Mouse (Mus musculus) lung, postnatal 0 days (tissue): ENCODE results near the gene Nme7. TPM values are rescaled to one million over a fixed set of nuclear protein-coding genes. Genes with fewer than 3 reads are reported as not detected.
A peak's percentile ranks its signal among the peaks of the same experiment; 100 is the strongest.

ENCODE experiments used
- ATAC-seq: fragments of 200-750 bp; cut with Nextera tagmentation; 2 replicates; pipeline ENCODE4 v1.8.0; 2017; ENCODE audit warnings: moderate library complexity
- DNase-seq: peaks from one replicate; pipeline ENCODE4 v3.0.0-alpha.2; 2016; ENCODE audit warnings: low spot score
- H3K27ac ChIP-seq: fragments of 300-500 bp; sonication (generic); 2 replicates; pipeline ENCODE4 v1.5.1; 2014; ENCODE audit warnings: antibody characterized with exemption, mild to moderate bottlenecking, low read length, mixed read lengths
- H3K27me3 ChIP-seq: fragments of 300-500 bp; sonication (generic); replicated peaks from 2 replicates; pipeline ENCODE4 v1.6.1; 2014; ENCODE audit warnings: low read length, mixed read lengths; ENCODE audit not compliant: insufficient read depth
- H3K36me3 ChIP-seq: fragments of 300-500 bp; sonication (generic); 2 replicates; pipeline ENCODE4 v1.6.1; 2014; ENCODE audit warnings: low read length, mixed read lengths; ENCODE audit not compliant: insufficient read depth
- H3K4me1 ChIP-seq: fragments of 300-500 bp; sonication (generic); 2 replicates; pipeline ENCODE4 v1.6.1; 2014; ENCODE audit warnings: antibody characterized with exemption, low read depth, low read length, mixed read lengths; ENCODE audit not compliant: insufficient read depth
- H3K4me2 ChIP-seq: fragments of 300-500 bp; sonication (generic); replicated peaks from 2 replicates; pipeline ENCODE4 v1.6.1; 2014; ENCODE audit warnings: low read depth, mild to moderate bottlenecking, low read length, moderate library complexity, mixed read lengths
- H3K4me3 ChIP-seq: fragments of 300-500 bp; sonication (generic); 2 replicates; pipeline ENCODE4 v1.5.1; 2014; ENCODE audit warnings: low read depth, low read length
- H3K9ac ChIP-seq: fragments of 300-500 bp; sonication (generic); replicated peaks from 2 replicates; pipeline ENCODE4 v1.6.1; 2014; ENCODE audit warnings: low read depth, mild to moderate bottlenecking
- H3K9me3 ChIP-seq: fragments of 300-500 bp; sonication (generic); 2 replicates; pipeline ENCODE4 v1.6.1; 2016; ENCODE audit warnings: low read length, mixed read lengths
- CTCF ChIP-seq: IDR thresholded peaks from 2 replicates; pipeline ENCODE4 v1.5.1; 2016; ENCODE audit warnings: antibody characterized with exemption, mild to moderate bottlenecking
- EP300 ChIP-seq: IDR thresholded peaks from 2 replicates; pipeline ENCODE4 v1.6.1; 2016; ENCODE audit warnings: antibody characterized with exemption, mild to moderate bottlenecking, control low read depth
- WGBS: fragments of 180-500 bp; shearing (Covaris S2); extraction: QIAGEN DNeasy Blood & Tissue Kit; methylation state at CpG from one replicate; pipeline ENCODE4 v1.1.7; 2014; 5-methylcytosine and 5-hydroxymethylcytosine counted together
- polyA plus RNA-seq: library from polyadenylated mRNA; unstranded; fragments of >200 nt; fragmentation: Nextera tagmentation; extraction: Ambion mirVana; gene quantifications from 2 replicates; pipeline ENCODE4 v1.2.1, GENCODE M21; 2015

The Nme7 gene
- polyA plus RNA-seq, 1 experiment from 2014 or later: 17.7 TPM

DNA sequence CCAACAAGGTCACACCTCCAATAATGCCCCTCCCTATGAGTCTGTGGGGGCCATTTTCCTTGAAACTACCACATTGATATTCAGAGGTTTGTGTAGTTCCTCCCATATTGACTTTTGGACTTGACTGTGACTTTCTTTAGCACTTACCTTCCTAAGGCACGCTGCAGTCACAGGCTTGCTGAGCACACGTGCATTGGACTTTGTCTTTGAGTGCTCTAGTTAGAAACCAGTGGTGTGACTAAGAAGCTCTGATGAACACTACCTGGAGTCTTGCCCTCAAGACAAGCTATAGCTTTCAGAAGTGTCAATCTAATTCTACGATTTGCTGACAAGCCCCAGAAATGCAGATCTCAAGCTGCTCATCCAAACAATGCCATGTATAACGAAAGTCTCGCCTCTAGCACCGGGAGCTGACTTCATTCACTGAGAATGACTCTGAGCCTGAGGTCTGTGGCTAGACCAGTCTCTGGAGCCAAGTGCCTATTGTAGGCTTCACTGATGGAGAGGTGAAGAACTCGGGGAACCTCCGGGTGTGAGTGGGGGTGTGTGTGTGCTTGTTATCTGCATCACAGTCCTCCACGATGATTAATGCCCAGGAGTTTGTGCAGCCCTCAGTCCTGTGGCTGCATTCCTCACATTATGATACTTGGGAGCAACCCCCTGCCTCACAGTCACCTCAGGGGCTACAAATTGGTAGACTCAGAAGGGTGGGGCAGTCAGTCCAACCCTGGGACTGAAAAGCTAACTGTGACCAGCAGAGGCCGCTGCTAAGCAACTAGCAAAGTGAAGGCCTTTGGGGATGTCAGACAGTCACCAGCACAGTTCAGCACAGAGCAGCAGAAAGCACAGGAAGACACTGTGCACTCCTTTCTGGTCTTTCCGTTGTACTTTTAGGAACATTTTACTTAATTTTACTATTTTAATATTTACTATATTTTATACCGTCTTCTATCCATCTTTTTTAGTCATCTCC is 62.5 kb downstream of the Nme7 start:
- H3K9ac ChIP-seq: no peak overlapping the region
- ATAC-seq (peak; percentile 79), DNase-seq (peak; percentile 75)
- H3K27ac ChIP-seq: no peak overlapping the region
- H3K36me3 ChIP-seq: no peaks in the 10 kb centered on the region
- H3K4me3 ChIP-seq: no peak overlapping the region
- H3K9me3 ChIP-seq: no peaks in the 10 kb centered on the region
- WGBS: 72% methylated on average over 12 of the region's 12 CpGs
- no peaks in the 10 kb centered on the region for H3K4me1 ChIP-seq
- no peak overlapping the region for H3K4me2 ChIP-seq
- H3K27me3 ChIP-seq: no peaks in the 10 kb centered on the region
- TF ChIP-seq CTCF (peak; percentile 90), EP300 (no peak)

- DNase-seq (no peak), ATAC-seq (no peak)
- H3K4me2 ChIP-seq: no peak overlapping the region
- no peak for TF ChIP-seq CTCF
- no peak for TF ChIP-seq EP300
- H3K27ac ChIP-seq: no peak overlapping the region
- H3K9me3 ChIP-seq: no peaks in the 10 kb centered on the region
- no peak overlapping the region for H3K4me3 ChIP-seq
- WGBS: 61% methylated on average over 4 of the region's 4 CpGs
- H3K36me3 ChIP-seq: no peaks in the 10 kb centered on the region
- no peaks in the 10 kb centered on the region for H3K27me3 ChIP-seq
- no peak overlapping the region for H3K9ac ChIP-seq
- no peaks in the 10 kb centered on the region for H3K4me1 ChIP-seq
These were observed 64.2 kb downstream of the Nme7 start for GRCm38 (mm10) chr1:164368152-164368551.

DNA sequence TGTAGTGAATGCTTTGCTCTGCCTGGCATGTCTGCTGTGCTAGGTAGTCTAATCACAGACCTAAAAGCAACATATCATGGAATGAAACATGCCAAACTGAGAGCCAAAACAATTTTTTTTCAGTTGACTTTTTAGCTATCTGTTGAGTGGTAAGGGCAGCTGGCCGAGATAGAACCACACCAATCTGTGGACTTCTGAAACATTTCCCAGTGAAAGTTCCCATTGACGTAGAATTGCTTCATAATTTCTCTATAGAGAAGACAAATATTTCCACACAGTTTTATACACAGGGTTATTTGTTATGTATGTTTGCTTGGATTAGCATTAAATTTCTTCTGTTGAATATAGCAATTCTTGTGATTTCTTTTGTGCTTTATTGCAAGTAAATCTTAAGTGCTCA is 65.9 kb downstream of the Nme7 start:
- no peak overlapping the region for H3K4me2 ChIP-seq
- DNase-seq (peak; percentile 60), ATAC-seq (no peak; the same call in 1 of the 2 replicates)
- no peaks in the 10 kb centered on the region for H3K27me3 ChIP-seq
- no peaks in the 10 kb centered on the region for H3K36me3 ChIP-seq
- WGBS: 71% methylated on average over 2 of the region's 2 CpGs
- no peak for TF ChIP-seq EP300
- no peak for TF ChIP-seq CTCF
- no peaks in the 10 kb centered on the region for H3K4me1 ChIP-seq
- H3K9me3 ChIP-seq: no peaks in the 10 kb centered on the region
- no peak overlapping the region for H3K9ac ChIP-seq
- H3K4me3 ChIP-seq: no peak overlapping the region
- no peak overlapping the region for H3K27ac ChIP-seq

- Histone ChIP-seq H3K36me3 (no peaks in the 10 kb centered on the region), H3K9ac (no peak overlapping the region), H3K27ac (no peak overlapping the region), H3K27me3 (no peaks in the 10 kb centered on the region), H3K9me3 (no peaks in the 10 kb centered on the region), H3K4me2 (no peak overlapping the region), H3K4me3 (no peak overlapping the region), H3K4me1 (no peaks in the 10 kb centered on the region)
- DNase-seq (no peak), ATAC-seq (no peak)
- TF ChIP-seq CTCF (no peak), EP300 (no peak)
- 80% methylated on average over 7 of the region's 7 CpGs for WGBS
These were observed 69.1 kb downstream of the Nme7 start for GRCm38 (mm10) chr1:164373029-164373428.

GRCm38 (mm10) chr1:164374020-164374419 is 70.1 kb downstream of the Nme7 start:
- H3K9me3 ChIP-seq: no peaks in the 10 kb centered on the region
- no peaks in the 10 kb centered on the region for H3K27me3 ChIP-seq
- H3K4me2 ChIP-seq: no peak overlapping the region
- H3K9ac ChIP-seq: no peak overlapping the region
- ATAC-seq (no peak), DNase-seq (no peak)
- no peak overlapping the region for H3K27ac ChIP-seq
- 71% methylated on average over 7 of the region's 7 CpGs for WGBS
- H3K4me3 ChIP-seq: no peak overlapping the region
- no peaks in the 10 kb centered on the region for H3K4me1 ChIP-seq
- H3K36me3 ChIP-seq: no peaks in the 10 kb centered on the region
- TF ChIP-seq CTCF (no peak), EP300 (no peak)

GRCm38 (mm10) chr1:164375626-164376025 is 71.7 kb downstream of the Nme7 start:
- H3K9me3 ChIP-seq: no peaks in the 10 kb centered on the region
- H3K4me3 ChIP-seq: no peak overlapping the region
- 94% methylated on average over 9 of the region's 9 CpGs for WGBS
- TF ChIP-seq EP300: no peak
- TF ChIP-seq CTCF: no peak
- H3K27ac ChIP-seq: no peak overlapping the region
- no peak overlapping the region for H3K9ac ChIP-seq
- DNase-seq: no peak
- no peaks in the 10 kb centered on the region for H3K36me3 ChIP-seq
- no peaks in the 10 kb centered on the region for H3K4me1 ChIP-seq
- ATAC-seq: no peak
- H3K27me3 ChIP-seq: no peaks in the 10 kb centered on the region
- no peak overlapping the region for H3K4me2 ChIP-seq
